Mouse (Mus musculus): ENCODE results near the gene Rpap2. TPM values are rescaled to one million over a fixed set of nuclear protein-coding genes. Genes with fewer than 3 reads are reported as not detected.

Gene Rpap2
- polyA plus RNA-seq, 1 experiment from 2014 or later, result 18.3 TPM

DNA sequence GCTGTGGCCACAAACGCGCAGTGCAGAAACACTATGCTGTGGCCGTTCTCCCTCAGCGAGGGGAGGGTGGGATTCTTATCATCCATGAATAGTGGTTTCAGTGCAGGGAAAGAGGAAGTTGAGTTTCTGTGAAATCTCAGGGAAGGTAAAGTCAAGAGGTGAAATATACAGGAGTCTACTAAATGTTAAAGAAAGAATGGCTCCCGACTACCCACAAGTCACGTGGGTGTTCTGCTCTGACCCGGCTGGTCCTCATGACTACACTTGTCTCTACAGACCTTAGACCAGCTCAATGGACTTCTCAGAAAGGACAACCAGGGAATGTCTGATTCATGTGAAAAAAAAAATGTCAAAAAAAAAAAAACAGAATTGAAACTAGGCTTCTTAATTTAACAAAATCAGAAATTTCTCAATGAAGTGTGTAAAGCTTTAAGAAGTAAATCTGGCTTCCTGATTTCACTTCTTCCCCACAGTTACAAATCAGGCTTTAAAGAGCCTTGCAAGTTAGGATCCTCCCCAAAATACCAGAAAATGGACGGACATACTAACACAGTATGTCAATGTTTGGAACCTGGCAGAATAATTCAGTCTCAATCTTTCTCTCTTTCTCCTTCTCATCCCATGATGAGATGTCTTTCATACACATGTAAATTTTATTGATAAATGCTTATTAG lies 111.1 kb downstream of the Rpap2 start:
- 84% methylated on average over 8 of the region's 8 CpGs for WGBS
- H3K9ac ChIP-seq (ENCODE audit: low read depth, low read length), result no peak overlapping the region
- H3K27me3 ChIP-seq (ENCODE audit: insufficient read depth, low read length), result peaks cover 4% of the 10 kb centered on the region
- no peaks in the 10 kb centered on the region for H3K4me1 ChIP-seq (replicated peaks; ENCODE audit: insufficient read depth, low read length)
- ATAC-seq (replicated peaks; ENCODE audit: low FRiP score, low read depth) (no peak), DNase-seq (ENCODE audit: low spot score) (no peak)
- no peaks in the 10 kb centered on the region for H3K36me3 ChIP-seq (ENCODE audit: insufficient read depth, low read length)
- H3K9me3 ChIP-seq (replicated peaks; ENCODE audit: low read length), result no peaks in the 10 kb centered on the region
- H3K4me3 ChIP-seq (replicated peaks; ENCODE audit: low read depth, low read length), result no peak overlapping the region
- H3K4me2 ChIP-seq (ENCODE audit: low read length), result no peak overlapping the region
- no peak overlapping the region for H3K27ac ChIP-seq
- TF ChIP-seq CTCF (IDR thresholded peaks at IDR 0.05; ENCODE audit: low read depth), result no peak

Other genes with a start within 250 kb of the Rpap2 start
- gene Ephx4, start 194.6 kb upstream of the Rpap2 start, polyA plus RNA-seq (2015; fragmentation: Nextera tagmentation; extraction: Ambion mirVana), result 1.5 and 1.8 TPM in 2 replicates
- not detected in 2 replicates for gene Lpcat2b, start 165.8 kb upstream of the Rpap2 start, polyA plus RNA-seq (2015; fragmentation: Nextera tagmentation; extraction: Ambion mirVana)
- gene Btbd8, start 159.4 kb upstream of the Rpap2 start, polyA plus RNA-seq (2015; fragmentation: Nextera tagmentation; extraction: Ambion mirVana), result 2.9 and 3.1 TPM in 2 replicates
- 0.16 and 0.18 TPM in 2 replicates for gene Gm42669, start 89.8 kb upstream of the Rpap2 start, polyA plus RNA-seq (2015; fragmentation: Nextera tagmentation; extraction: Ambion mirVana)
- gene 1700028K03Rik, start 62.7 kb upstream of the Rpap2 start, polyA plus RNA-seq (2015; fragmentation: Nextera tagmentation; extraction: Ambion mirVana), result 0.05 and 0.19 TPM in 2 replicates
- gene Glmn, start 515 bp downstream of the Rpap2 start, polyA plus RNA-seq (2015; fragmentation: Nextera tagmentation; extraction: Ambion mirVana), result 26.0 and 28.3 TPM in 2 replicates
- gene Gfi1, start 128.7 kb downstream of the Rpap2 start, polyA plus RNA-seq (2015; fragmentation: Nextera tagmentation; extraction: Ambion mirVana), result 0.06 TPM in 1 of 2 replicates, not detected in the other
- 0.08 TPM in 1 of 2 replicates, not detected in the other for gene Ube2d2b, start 232.7 kb downstream of the Rpap2 start, polyA plus RNA-seq (2015; fragmentation: Nextera tagmentation; extraction: Ambion mirVana)

Measured in kidney, postnatal 0 days (tissue).